Mouse (Mus musculus): ENCODE measurements at regions not wholly inside any gene's neighbourhood (a gene's known extent, or its start where the extent isn't known, plus 50 kb on each side); places are given as distances from the start of the nearest gene placed in this dataset.

DNA sequence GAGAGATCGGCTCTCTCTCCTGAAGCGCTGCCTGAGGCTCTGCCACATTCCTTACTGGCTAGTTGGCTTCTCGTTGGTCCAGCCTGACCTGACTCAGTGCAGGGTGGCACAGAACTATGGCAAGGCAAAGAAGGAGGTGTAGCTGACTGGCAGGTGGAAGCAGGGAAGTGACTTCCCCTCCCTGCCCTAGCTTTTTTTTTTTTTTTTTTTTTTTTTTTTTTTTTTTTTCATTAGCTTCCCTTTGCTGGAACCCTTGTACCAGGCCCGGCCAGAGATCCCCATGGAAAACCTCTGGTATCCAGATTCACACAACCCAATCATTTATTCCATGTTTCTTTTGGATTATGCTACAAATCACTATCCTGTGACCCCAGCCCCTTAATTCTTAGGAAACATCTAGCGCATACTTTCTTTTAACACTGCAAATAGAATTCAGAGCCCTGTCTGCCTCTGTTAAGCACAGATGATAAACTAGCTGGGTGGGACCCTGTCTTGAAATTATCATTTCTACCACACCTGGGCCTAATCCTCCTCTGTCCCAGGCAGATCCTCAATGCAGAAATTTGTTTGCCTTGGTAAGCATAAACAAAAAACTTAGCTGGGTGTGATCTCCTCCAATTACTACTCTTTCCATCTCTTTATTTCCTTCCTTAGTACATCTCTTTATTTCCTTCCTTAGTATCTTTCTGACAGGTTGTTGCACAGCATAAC lies 742.9 kb downstream of the Hace1 start:
- TF ChIP-seq CTCF (IDR thresholded peaks at IDR 0.05; ENCODE audit: low read depth) (no peak), EP300 (IDR thresholded peaks at IDR 0.05; ENCODE audit: low read depth) (no peak)
